Mouse (Mus musculus) adrenal gland, postnatal 36 days (tissue): ENCODE measurements around the gene Frem3. TPM values are rescaled to one million over a fixed set of nuclear protein-coding genes. Genes with fewer than 3 reads are reported as not detected.

Experiments used
- DNase-seq, 2 experiments: peaks; one replicate each; pipeline ENCODE4 v3.0.0; 2021; ENCODE audit warnings: mixed read lengths in 1 of 2
- total RNA-seq, 2 experiments: library from RNA; stranded (reverse); gene quantifications; 2 replicates each; pipeline ENCODE4 v1.2.3; 2021

The Frem3 gene
- total RNA-seq, 2 experiments from 2014 or later = not detected

DNA sequence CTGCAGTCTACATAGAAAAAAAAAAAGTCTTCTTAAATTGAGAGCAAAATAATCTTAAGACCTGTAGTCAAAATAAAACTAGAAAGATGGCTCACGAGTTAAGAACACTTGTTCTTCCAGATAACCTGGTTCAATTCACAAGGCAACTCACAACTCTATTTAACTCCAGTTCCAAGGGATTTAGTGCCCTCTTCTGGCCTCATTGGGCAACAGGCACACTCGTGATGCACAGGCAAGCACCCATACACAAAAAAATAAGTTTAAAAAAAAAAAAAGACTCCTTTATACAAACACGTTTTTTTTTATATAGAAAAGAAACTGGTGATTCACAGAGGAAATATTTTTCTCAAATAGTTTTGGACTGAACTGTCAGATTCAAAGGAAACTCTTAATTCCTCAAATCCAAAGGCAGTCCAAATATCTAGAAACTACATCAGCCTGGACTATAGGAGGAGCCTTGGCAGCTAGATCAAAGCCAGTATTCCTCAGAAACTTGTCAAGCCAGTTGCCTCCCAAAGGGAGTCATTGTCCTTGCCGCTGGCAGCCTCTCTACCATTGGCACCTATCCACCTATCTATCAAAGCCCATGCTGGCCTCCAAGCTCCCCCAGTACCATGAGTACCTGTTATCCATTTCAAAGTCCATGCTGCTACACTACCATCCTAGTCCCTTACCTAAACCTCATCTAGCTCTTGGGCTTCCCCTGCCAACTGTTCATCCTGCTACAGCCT lies 100.0 kb downstream of the Frem3 start:
- DNase-seq = peak; percentile 40 to 59

DNA sequence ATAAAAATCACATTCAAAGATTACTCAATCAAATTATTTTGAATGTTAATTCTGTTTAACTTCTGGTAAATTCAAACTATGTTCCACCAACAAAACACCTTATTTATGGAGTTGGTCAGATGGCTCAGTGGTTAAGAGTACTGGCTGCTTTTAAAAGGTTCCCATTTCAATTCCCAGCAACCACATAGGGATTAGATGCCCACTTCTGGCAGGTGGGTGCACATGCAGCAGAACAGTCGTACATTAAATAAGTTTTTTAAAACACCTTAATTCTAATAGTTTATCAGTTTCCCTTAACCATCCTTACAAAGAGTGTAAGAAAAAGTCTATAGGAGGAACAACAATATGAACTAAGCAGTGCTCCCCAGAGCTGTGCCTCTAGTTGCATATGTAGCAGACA lies 103.6 kb downstream of the Frem3 start:
- DNase-seq = no peak

DNA sequence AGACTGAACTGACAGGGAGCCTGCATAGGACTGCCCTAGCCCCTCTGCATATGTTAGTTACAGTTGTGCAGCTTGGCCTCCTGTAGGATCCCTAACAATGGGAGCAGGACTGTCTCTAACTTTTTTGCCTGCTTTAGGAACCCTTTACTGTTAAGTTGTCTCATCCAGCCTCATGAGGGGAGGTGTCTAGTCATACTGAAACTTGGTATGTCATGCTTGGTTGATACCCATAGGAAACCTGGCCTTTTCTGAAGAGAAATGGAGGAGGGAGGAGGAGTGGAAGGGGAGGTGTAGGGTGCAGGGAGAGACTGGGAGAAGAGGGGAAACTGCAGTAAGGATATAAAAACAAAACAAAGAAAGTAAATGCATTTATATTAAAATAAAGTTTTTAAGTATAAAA lies 121.4 kb downstream of the Frem3 start:
- DNase-seq = no peak

DNA sequence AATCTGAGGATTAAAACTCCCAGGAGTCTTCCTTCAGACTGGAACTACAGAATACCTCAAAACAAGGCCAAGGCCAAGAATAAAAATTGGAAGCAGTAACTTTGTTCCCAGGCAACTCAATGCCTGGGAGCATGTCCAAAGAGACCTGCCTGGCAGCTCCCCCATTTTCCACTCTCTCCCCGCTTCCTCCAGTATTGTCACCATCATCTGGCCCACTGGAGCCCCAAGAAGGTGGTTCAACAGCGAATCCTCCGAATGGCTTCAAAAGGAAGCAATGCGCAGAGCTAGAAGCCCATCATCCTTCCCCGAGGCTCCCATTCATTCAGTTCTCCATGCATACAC lies 127.1 kb downstream of the Frem3 start:
- peak; percentile 29 to 48 for DNase-seq

DNA sequence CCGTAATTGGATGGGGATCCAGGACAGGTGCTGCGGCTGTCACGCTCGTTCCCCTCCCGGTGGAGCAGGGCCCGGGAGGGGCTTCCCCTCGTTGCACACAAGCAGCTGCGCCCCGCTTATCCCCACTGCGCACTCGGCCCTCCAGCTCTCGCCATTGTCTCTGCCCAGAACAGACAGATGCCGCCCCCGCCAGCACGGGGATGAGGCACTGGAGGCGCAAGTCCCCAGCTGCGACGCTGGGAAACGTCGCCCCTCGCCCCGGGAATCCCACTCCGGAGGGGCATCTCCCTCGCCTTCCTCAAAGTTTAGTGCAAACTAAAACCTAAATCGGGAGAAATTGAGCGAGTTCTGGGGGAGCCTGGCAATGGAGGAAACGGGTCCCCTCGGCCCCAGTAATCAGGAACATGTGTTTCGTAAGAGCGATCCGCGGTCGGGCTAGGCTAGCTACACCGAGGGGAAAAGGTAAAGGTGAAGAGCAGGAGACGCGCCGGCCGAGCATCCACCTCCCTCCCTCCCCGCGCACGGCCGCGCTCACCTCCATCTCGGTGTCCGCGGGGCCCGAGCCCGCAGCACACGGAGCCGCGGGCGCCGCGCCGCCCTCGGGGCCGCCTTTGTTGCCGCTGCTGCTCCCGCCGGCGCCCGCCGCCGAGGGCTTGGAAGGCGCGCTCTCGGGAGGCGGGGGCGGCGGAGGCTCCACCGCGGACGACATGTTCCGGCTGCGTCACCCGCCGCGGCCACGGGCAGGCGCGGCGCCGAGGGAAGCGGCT lies 127.7 kb downstream of the Frem3 start:
- DNase-seq = peak; percentile 43 to 67

DNA sequence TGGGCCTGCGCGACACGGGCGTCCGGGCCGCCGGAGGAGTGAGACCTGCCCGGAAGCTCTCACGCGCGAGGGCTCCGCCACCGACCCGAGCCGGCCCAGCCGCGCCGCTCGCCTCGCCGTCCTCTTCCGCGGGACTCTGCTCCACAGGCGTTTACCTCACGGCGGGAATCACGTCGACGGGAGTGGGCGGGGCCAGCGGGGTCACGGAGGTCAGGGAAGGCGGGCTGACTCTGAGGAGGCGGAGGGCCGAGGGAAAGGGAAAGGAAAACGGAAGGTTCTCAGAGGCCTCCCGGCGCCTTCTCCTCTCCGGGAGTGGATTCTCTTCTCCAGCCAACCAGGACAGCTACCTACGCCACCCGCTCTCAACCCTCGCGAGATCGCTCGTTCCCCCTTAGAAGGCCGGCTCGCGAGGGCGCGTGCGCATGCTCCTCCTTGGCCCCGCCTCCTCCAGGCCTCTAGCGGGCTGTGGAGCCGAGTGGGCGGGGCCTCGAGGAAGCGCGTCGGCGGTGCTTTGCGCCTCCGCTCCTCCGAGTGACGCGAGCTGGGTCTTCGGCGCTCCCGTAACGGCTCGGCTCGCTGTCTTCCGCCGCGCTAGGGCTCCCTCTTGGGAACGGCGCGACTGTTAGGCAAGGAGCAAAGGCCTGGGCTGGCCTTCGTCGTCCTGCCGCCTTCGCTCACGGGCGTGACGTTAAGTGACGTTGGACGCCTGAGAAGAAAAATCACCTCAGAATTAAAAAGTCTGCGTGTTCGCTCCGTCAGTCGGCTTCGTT lies 128.5 kb downstream of the Frem3 start, which contains the start of gene Smarca5:
Smarca5 (minus strand) TSS at position 343 of the 770 bp plus-strand sequence.
- DNase-seq = peak; percentile 96

DNA sequence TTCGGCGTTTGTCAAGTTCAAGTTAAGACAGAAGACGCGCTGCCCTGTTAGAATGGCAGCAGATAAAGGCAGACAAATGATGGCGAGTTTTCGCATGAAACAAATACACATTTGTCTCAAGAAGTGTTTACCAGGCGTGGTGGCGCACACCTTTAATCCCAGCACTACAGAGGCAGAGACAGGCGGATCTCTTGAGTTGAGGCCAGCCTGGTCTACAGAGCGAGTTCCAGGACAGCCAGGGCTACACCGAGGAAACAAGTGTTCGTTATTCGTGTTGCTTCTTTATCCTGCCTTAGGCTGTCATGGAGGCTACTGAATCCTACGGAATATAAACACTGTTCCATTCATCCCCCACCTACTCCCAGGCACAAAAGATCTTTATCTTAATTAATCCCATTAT lies 129.1 kb downstream of the Frem3 start:
- no peak for DNase-seq

Other genes with a start within 250 kb of the Frem3 start
- gene Gypa, start 117.3 kb upstream of the Frem3 start, total RNA-seq = under 1 TPM; 0.13 to 0.53 TPM
- 10 to 100 TPM; 72.1 to 77.6 TPM for gene Smarca5, start 128.4 kb downstream of the Frem3 start, total RNA-seq